Mouse (Mus musculus) adrenal gland, postnatal 10 days (tissue): ENCODE measurements around the gene Lrrc10. TPM values are rescaled to one million over a fixed set of nuclear protein-coding genes. Genes with fewer than 3 reads are reported as not detected.
"Not testable (repeated sequence)": the region's sequence is repeated elsewhere in the genome, so short reads cannot be mapped to it uniquely, and the experiment has no call there.

Source experiments
- DNase-seq: peaks from one replicate; pipeline ENCODE4 v3.0.0; 2021; ENCODE audit warnings: mixed read lengths
- long read RNA-seq, 2 experiments: library from polyadenylated mRNA; stranded (forward); transcript quantifications; one replicate each; pipeline ENCODE4 v2.0.0; 2021
- total RNA-seq, 2 experiments: library from RNA; stranded (reverse); gene quantifications; 2 replicates each; pipeline ENCODE4 v1.2.3; 2021

Lrrc10 gene
- not detected for total RNA-seq
- long read RNA-seq, experiment 1: 0 reads
- long read RNA-seq, experiment 2: 0 reads

DNA sequence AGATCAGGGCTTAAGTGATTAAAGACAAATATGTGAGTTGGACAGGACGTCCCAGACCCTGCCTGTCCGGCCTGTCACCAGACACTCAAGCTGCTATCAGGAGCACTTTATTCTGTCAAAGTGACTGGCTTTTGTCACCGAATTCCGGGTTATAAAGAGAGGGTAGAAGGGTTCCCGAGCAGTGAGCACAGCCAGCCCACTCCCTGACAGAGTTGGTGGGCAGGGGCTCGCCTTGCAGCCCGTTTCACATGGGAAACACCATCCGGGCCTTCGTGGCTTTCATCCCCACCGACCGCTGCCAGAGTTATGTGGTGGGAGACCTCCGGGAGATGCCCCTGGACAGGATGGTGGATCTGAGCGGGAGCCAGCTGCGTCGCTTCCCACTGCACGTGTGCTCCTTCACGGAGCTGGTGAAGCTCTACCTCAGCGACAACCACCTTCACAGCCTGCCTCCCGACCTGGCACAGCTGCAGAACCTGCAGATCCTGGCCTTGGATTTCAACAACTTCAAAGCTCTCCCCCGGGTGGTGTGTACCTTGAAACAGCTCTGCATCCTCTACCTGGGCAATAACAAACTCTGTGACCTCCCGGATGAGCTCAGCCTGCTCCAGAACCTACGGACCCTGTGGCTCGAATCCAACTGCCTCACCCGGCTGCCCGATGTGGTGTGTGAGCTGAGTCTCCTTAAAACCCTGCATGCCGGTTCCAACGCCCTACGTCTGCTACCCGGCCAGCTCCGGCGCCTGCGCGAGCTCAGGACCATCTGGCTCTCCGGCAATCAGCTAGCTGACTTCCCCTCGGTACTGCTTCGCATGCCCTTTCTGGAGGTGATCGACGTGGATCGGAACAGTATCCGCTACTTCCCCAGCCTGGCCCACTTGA is at the start of gene Lrrc10:
TSS of gene Lrrc10 (plus strand) at position 167 of the 882 bp plus-strand sequence.
- no peak for DNase-seq

DNA sequence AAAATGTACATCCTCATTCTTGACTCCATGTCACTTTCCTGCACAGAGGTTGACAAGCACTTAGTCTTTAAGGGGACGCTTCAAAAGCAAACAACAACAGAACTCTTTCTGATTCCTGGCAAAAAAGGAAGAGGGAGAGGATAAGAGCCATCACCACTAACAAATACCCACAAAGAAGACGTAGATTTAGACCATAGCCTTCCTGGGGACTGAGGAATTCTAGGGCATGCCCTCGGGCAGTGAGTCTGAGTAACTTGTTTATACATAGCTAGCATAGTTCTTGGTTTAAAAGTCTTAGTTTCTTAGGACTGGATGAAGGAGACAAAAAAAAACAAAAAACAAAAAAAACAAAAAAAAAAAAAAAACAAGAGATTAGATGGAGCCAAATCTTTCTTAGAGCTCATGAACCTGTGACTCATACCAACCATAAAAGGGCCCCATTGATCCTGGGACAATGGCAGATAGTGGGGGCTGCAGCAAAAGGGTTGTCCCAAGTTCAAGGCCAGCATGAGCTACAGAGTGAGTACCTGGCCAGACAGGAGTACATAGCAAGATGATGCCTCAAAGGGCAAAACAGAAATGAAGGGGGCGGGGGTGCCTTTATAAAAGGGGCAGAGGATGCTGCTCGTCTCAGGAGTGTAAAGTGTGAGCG is 49.4 kb upstream of the Lrrc10 start:
- no peak for DNase-seq

DNA sequence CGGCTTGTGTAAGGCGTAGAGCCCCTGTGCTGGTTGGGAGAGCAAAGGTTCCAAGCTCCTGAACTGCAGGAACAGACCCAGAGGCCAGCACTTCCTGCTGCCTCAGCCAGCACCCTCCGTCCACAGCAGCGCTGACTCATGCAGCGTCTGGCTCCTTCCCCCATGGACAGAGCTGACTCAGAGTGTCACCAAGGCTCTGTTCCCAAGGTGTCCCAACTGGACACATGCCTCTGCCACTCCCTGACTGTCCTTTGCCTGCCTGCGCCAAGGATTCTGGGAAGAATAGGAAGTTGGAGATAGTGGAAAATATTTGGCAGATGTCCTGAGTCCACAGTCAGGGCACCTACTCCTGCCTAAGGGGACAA is 48.9 kb upstream of the Lrrc10 start:
- DNase-seq: peak; percentile 82

DNA sequence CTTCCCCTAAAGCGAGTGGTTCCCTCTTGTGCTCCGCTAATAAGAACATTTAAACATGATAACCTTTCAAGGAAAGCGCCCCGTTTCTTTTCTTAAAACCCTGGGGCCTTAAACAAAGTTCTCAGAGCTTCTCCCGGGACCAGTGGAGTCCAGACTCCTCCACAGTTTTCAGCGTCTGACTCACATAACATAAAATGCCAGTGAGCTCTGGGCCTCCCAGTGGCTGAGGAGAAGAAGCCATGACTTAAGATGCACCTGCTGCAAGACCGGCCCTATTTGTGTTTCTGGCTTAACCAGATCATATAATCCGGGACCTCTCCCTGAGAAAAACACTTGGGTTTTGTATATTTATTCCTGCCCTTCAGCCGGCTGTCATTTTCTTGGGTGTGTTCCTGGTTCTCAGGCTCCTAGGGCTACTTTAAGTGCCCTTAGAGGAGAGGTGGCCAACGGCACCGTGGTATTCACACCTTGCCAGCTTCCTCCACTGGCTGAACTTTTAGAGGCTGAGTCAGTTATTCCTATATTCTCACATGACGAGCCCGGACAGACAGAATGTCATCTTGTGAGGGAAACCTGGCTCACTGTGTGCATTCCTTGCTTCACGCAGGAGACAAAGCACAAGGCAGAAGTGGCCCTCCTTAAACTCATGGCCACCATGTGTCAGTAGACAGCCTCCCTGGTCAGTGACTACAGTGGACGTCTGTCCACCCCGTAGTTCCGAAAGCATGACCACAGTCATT is 46.3 kb upstream of the Lrrc10 start:
- DNase-seq: no peak

DNA sequence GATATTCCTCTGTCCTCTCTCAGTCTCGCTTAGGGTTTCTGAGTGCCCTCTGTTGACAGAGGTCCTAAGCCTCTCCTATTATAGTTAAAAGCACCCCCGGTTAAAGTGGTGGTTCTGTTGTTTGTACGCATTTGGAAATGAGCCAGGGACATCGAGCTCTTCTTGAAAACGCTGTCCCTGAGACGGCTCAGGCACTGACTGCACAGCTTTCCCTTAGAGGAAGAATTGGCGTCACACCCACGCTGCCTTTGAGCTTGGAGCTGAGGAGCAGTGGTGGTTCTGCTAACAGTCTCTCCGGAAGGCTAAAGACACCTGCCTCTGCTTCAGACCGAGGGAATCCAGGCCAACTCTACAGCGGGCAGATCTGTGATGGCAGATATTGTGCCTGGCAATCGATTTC is 44.2 kb upstream of the Lrrc10 start:
- no peak for DNase-seq

DNA sequence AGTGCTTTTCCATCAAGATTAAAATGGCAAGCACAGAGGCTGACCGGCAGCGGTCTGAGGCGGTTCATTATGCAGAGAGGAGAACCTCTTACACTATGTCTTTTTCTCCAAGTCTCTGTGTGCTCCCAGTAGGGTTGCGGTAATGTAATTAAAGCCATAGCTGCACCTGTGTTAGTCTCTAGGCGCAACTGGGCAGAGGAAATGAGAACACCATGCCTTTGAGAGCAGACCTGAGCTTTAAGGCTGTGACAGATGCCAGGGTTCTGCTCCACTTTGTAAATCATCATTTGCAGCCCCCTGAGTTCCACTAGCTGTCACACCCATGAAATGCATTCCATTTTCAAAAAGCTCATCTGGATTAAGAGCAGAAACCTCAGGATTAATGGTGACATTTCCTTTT is 40.4 kb upstream of the Lrrc10 start:
- DNase-seq: no peak

DNA sequence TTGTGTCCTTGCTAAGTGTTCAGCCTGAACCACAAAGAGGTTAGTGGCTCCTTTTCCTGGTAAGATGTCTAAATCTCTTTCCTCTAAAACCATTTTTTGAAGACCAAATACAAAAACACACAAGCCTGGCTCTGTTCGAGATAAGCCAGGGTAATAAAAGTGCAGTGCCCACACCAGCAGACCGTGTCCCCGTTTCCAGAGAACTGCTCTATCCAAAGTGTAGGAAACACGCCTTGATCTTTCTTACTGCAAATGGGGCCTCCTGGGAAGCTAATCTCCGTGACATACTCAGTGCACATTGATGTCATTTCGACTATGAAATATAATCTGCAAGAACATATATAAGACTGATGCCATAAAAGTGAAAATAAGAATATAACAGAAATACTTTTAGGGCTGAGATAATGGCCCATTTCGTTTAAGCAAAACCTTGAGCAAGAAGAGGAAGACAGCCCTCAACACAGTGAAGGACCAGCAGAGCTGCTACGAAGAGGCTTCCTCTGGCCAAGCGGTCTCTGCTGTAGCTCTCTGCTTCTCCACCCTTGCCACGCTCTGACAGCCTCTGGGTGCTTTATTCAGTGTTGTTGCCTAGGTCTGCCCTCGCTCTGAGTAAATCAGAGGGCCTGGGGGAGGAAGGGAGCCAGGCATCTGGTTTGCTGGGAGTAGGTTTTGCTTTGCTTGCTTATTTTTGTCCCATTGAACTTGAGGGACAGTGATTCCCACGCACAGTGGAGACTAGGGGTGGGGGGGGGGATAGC is 39.3 kb upstream of the Lrrc10 start:
- no peak for DNase-seq

DNA sequence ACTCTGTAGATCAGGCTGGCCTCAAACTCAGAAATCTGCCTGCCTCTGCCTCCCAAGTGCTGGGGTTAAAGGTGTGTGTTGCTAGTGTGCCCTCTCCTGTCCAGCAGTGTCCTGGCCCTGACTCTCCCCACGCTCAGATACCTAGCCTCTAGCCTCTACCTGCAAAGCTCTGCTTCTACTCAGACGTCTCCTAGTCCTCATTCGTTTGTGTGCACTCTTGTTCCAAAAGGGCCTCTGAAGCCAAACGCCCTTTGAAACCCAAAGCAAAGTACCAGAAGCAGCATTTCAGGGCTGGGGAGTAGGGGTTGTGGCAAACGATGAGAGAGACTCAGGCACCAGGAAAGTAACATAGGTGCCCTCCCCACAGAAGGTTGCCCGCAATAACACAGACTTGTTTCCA is 35.5 kb upstream of the Lrrc10 start:
- DNase-seq: no peak

DNA sequence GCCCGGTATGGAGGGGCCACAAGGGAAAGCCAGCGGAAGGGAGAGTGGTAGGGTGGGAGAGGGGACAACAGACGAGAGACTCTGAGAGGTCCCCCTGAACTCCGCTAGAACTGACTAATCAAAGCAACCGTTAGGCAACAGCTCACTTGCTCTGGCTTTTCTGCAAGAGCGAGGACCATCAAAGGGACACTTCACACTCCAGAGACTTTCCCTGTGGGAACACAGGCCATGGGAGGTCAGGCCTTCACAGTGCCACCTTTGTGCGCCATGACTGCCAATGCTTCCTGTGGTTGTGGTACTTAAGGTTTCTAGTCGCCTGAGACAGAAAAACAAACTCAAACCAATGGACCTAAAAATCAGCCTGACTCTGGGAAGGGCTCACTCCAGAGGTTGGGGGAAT is 34.1 kb upstream of the Lrrc10 start:
- no peak for DNase-seq

DNA sequence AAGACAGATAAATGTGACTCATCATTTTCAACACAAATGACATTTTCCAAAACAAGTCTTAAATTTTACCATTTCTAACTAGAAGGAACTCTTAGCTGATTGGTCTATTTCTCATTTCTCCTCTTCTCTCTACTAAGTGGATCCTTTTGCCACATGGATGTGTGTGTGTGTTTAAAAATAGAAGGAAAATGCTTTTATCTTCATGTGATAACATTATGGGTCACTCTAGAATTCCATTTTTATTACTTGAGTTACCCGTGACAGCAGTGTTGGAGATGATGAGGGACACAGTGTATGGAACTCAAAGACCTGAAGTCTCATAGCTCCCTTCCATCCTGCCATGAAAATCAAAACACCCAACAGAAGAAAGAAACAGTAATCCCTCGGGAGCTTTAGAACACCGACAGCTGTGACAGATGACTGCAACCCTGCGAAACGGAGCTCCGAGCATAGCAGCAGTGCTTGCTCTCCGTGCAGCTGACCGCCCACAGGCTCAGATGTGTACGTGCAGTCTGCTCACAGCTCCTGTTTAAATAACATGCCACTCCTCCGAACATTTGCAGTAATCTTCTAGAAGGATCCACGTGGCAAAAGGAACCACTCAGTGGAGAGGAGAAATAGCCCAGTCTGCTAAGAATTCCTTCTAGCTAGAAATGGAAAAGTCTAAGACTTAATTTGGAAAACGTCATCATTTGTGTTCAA is 31.3 kb upstream of the Lrrc10 start:
- DNase-seq: no peak

DNA sequence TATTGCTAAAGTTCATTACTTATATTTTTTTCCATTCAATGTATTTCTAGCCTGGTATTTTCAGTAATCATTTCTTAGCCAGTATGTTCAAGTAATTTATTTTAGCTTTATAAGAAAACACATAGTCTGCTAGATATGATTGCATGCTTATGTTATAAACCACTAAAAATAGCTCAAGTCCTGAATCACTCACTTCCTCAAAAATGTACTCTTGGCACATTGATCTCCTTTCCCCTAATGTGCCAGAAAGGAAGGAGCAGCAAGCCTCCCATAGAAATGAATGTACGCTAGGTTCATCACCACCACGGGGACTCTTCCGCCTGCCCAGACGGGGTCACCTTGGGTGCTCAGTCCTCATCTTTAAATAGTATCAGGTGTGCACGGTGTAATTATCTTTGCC is 30.6 kb upstream of the Lrrc10 start:
- no peak for DNase-seq

DNA sequence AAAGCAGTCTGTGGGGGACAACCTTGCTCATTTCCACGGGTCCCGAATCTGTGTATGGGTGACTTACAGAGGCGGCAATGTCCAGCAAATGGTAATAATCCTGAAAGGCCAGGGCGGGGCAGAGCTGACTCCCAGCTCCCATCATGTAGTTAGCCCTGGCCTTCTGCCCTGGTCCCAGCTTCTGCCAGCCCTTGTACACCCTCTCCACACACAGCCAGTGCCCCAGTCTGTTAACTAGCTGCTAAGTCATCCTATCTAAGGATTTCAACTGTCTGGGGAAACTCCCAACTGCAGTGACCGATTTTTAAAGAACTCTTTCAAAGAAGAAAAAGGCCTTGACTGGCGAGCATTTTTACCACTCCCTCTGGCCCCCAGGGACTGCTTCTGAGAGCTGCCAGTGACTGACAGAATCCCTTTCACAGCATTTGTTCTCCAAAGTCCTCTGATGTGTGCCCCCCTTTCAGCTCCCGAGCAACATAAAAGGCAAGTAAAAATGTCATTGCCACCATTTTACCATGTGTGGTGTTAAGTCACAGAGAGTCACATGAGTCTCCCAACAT is 26.8 kb upstream of the Lrrc10 start:
- no peak for DNase-seq

DNA sequence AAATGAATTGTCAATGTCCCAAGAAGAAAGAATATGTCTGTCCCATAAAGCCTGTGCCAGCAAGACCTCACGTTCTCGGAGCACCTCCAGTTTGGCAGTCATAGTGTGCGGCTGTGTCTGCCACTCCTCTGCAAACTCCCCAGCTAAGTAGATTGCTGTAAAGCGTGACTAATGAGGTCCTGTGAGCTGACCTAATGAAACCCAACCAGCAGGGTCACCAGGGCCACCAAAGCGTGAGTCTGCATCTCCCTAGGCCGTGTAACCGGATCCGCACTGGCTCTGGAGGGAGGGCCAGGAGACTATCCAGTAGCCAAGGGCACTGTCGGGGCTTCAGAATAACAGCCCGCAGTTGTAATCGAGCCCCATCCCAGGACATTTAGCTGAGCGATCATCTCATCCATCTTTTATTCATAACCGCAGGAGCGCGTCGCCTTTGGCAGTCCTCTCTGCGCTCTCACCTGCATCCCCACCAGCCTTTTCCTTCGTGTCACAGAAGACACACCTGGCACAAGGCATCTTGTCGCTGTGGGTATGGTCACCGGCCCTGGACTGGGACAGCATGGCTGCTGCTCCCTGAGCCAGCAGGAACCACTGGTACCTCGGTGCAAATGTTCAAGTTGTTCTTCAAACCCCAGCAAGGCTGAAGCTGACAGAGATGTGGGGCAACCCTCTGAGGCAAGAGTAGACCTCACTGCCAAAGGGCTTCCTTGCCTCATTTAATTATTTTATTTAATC is 24.0 kb upstream of the Lrrc10 start:
- no peak for DNase-seq

DNA sequence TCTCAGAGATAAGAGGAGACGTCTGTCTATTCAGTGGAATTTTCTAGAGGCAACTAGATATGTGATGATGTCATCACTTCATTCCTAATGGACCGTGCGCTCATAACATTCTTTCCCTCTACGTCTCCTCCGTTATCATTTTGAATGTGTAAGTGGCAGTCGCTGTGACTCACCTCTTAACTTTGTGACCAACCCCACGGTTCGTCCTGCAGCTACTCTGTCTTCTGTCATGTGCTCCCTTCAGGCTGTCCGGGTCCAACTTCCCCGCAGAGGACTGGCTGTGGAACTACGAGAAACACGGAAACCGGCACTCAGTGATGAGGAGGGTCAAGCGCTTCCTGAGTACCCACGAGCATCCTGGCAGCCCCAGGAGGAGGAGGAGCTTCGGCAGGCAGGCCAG is 21.4 kb upstream of the Lrrc10 start:
- DNase-seq: no peak

DNA sequence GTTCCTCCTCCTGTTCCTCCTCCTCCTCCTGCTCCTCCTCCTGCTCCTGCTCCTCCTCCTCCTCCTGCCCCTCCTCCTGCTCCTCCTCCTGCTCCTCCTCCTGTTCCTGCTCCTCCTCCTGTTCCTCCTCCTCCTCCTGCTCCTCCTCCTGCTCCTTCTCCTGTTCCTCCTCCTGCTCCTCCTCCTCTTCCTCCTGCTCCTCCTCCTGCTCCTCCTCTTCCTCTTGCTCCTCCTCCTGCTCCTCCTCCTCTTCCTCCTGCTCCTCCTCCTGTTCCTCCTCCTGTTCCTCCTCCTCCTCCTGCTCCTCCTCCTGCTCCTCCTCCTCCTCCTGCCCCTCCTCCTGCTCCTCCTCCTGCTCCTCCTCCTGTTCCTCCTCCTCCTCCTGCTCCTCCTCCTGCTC is 19.4 kb upstream of the Lrrc10 start:
- DNase-seq: not testable (repeated sequence)

DNA sequence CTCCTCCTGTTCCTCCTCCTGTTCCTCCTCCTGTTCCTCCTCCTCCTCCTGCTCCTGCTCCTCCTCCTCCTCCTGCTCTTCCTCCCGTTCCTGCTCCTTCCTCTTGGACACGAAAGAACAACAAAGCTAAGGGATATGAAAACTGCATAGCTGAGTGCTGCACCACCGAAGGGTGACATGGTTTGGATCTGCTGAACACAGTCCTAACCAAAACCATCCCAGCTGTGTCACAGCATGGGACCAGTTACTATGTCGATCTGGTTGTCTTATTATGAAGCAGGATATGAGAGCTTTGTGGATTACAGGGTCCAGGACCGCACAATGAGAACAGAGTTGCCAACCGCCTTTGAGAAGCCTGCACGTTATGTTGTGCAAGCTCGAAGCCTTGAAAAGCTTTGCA is 19.0 kb upstream of the Lrrc10 start:
- no peak for DNase-seq

DNA sequence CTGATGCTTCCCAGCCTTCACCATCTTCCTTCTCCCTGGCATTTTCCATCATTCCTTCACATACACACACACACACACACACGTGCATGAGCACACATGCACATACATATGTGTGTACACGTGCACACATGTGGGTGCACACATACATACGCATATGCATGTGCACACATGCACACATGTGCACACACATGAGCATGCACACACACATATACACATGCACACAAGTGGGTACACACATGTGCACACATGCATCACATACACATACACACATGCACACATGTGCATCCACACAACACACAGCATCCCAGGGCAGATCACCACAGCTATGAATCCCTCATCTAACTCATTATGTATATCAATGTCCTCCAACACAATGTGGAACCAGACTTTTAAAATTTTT is 14.0 kb upstream of the Lrrc10 start:
- no peak for DNase-seq

DNA sequence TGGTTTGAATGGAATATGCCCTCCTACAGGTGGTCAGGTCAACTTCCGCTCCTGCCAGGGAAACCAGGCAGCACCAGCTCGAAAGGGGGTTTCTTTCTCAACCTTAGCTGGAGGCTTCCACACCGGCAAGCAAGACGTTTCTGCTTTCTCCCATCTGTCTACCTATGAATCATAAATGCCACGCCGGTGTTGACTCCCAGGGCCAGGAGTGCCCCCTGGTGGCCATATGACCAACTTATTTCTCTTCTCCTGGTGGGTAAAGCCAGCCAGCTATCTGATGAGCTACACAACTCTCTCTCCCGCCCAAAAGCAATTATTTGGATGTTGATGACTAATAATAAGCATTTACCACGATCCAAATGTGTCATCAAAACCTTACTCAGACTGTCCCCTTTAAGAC is 11.4 kb upstream of the Lrrc10 start:
- peak; percentile 91 for DNase-seq

DNA sequence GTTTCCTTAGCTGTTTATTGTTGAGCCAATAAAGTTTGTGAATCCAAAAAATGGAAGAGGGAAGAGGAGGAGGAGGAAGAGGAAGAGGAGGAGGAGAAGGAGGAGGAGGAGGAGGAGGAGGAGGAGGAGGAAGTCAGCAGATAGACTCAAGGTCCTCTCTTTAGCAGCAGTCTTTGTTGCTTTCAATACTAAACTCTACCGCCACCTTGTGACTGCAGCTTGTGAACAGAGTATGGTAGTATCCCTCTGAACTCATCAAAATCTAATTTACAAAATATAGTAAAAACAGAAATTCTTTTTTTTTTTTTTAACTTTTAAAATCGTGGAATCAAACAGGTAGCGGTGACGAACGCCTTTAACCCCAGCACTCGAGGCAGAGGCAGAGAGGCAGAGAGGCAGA is 4.8 kb upstream of the Lrrc10 start:
- peak; percentile 29 for DNase-seq

DNA sequence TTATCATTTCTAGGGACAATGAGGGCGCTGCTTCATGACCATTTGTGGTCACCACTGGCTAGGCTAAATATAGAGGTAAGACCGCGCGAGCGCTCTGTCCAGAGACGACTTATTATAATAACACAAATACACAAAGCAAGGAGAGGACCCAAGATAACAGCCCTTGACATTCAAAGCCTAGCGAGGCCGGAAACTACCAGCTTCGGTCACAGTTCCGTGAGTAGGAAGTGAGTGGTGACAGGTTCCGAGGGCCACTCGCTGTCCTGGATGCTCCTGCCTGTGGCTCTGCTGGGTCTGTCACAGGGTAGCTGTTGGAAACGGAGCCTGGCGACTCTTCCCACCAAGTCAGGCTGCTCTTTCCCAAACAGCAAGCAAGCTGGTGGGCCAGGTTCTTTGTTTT is 2.8 kb upstream of the Lrrc10 start:
- no peak for DNase-seq
